Mouse (Mus musculus): Measurements from ENCODE around the gene Ankrd23. TPM values are rescaled to one million over a fixed set of nuclear protein-coding genes. Genes with fewer than 3 reads are reported as not detected.
A peak's percentile ranks its signal among the peaks of the same experiment; 100 is the strongest.

Gene Ankrd23
- polyA plus RNA-seq, 2 experiments, result 11.6 to 27.4 TPM

DNA sequence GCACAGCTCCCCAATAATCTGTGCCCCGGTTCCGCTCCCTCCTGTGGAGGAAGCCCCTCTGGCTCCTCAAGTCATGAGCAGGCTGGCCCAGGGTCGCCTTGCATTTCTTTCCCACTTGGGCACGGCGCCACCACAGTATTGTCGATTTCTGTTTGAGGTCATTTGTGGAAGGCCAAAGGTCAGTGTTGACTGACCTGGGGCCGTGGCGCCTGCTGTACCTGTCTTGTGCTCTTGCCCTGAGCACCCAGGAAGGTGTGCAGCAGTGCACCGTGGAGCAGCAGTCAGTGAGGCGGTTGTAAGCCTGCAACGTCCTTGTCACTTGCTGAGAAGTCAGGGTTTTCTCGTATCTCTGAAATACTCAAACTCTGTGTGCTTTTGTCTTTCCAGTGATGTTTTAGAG lies 10.9 kb downstream of the Ankrd23 start:
- no peak overlapping the region for H3K9ac ChIP-seq (ENCODE audit: low read depth, low read length, severe bottlenecking)
- H3K4me3 ChIP-seq (replicated peaks; ENCODE audit: low read length), result no peak overlapping the region
- peaks cover 55% of the 10 kb centered on the region for H3K36me3 ChIP-seq (ENCODE audit: control insufficient read depth, insufficient read depth, low read length)
- peaks cover 12% of the 10 kb centered on the region; the same call in 1 of the 2 replicates for H3K4me1 ChIP-seq (ENCODE audit: control insufficient read depth, insufficient read depth, low read length)
- TF ChIP-seq POLR2A (IDR thresholded peaks at IDR 0.05; ENCODE audit: borderline replicate concordance, extremely low read depth, insufficient read depth, insufficient read length), result no peak
- H3K4me2 ChIP-seq (replicated peaks; ENCODE audit: low read depth, low read length, severe bottlenecking), result no peak overlapping the region
- no peaks in the 10 kb centered on the region for H3K27me3 ChIP-seq (ENCODE audit: control insufficient read depth, insufficient read depth, low read length)
- no peak for DNase-seq (ENCODE audit: low spot score)
- 92% methylated on average over 12 of the region's 12 CpGs for WGBS
- H3K9me3 ChIP-seq (ENCODE audit: control insufficient read depth, low read length), result no peaks in the 10 kb centered on the region
- no peak overlapping the region for H3K27ac ChIP-seq (replicated peaks; ENCODE audit: low read depth, low read length)
- no peak for ATAC-seq (ENCODE audit: low FRiP score, low read depth)

DNA sequence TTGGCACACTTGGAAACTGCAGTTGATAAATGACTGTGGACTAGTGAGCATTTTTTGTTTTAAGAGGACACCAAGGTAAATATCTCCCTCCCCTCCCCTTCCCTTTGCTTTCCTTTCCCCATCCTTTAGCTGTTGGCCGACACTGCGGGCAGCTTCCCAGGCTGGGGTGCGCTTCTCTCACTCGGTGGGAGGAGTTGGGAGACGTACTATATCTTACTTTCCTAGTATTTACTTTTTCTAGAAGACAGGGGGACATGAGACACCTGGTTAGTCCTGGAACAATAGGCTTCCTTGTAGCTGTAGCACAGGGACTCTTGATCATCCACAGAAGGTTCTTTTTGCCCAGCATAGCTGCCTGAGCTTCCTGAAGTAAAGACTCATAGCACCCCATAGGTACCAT lies 12.6 kb downstream of the Ankrd23 start:
- 71% methylated on average over 5 of the region's 5 CpGs for WGBS
- no peak overlapping the region for H3K4me2 ChIP-seq (replicated peaks; ENCODE audit: low read depth, low read length, severe bottlenecking)
- H3K9me3 ChIP-seq (ENCODE audit: control insufficient read depth, low read length), result no peaks in the 10 kb centered on the region
- ATAC-seq (ENCODE audit: low FRiP score, low read depth), result no peak
- H3K4me1 ChIP-seq (ENCODE audit: control insufficient read depth, insufficient read depth, low read length), result peaks cover 12% of the 10 kb centered on the region; the same call in 1 of the 2 replicates
- no peak for TF ChIP-seq POLR2A (IDR thresholded peaks at IDR 0.05; ENCODE audit: borderline replicate concordance, extremely low read depth, insufficient read depth, insufficient read length)
- DNase-seq (ENCODE audit: low spot score), result no peak
- H3K27ac ChIP-seq (replicated peaks; ENCODE audit: low read depth, low read length), result peak overlapping the region; percentile 46; the same call in 1 of the 2 replicates
- no peaks in the 10 kb centered on the region for H3K27me3 ChIP-seq (ENCODE audit: control insufficient read depth, insufficient read depth, low read length)
- H3K9ac ChIP-seq (ENCODE audit: low read depth, low read length, severe bottlenecking), result no peak overlapping the region
- peaks cover 67% of the 10 kb centered on the region for H3K36me3 ChIP-seq (ENCODE audit: control insufficient read depth, insufficient read depth, low read length)
- H3K4me3 ChIP-seq (replicated peaks; ENCODE audit: low read length), result no peak overlapping the region

DNA sequence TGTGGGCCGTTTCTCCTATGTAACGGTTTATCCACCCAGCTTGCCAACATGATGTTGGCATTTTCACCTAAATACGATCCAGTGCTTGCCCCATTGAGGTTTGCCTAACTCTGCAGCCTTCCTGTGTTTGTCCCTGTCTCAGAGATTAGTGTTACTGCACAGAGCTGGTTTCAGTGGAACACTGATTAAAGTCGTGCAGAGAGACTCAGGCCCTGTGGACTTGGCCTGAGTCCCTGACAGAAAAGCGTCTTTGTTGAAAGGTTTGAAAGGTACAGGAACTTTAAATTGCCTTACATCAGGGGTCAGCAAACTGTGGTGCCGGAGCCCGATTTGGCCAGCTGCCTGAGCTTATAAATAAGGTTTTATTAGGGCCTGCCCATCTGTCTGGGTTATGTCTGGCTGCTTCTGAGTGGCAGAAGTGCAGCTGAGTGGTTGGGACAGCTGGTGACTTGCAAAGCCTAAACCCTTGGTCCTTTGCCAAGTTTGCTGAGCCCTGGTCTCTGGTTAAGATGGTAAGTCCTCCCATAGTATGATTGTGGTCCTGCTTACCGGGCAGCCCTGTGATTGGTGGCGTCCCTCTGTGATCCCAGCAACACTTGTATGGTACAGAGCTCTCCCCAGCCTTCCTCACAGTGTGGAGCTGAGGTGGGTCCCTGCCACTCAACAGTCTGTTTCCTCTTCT lies 13.2 kb downstream of the Ankrd23 start:
- H3K4me1 ChIP-seq (ENCODE audit: control insufficient read depth, insufficient read depth, low read length), result peaks cover 12% of the 10 kb centered on the region; the same call in 1 of the 2 replicates
- peak; percentile 80 for ATAC-seq (ENCODE audit: low FRiP score, low read depth)
- no peak overlapping the region for H3K4me2 ChIP-seq (replicated peaks; ENCODE audit: low read depth, low read length, severe bottlenecking)

DNA sequence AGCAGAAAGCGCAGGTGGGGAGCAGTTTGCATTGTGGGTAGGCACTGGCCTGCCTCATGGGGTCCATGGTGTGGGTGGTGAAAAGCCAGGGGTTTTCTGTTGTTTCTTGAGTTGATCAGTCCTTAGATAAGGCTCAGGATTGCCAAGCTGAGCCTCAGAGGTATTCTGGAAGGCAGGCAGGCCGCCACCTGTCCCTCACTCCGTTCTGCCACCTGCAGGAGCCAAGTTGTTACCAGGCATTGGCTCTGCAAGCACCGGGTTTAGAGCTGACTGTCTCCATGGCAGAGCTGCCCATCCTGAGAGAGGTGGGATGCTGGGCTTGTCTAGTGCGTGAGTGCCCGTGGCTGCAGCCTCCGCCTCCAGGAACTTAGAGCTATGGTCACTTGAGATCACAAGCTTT lies 14.5 kb downstream of the Ankrd23 start:
- H3K4me1 ChIP-seq (ENCODE audit: control insufficient read depth, insufficient read depth, low read length), result peaks cover 12% of the 10 kb centered on the region; the same call in 1 of the 2 replicates
- WGBS, result 94% methylated on average over 7 of the region's 7 CpGs
- H3K9ac ChIP-seq (ENCODE audit: low read depth, low read length, severe bottlenecking), result no peak overlapping the region
- H3K9me3 ChIP-seq (ENCODE audit: control insufficient read depth, low read length), result no peaks in the 10 kb centered on the region
- no peak for TF ChIP-seq POLR2A (IDR thresholded peaks at IDR 0.05; ENCODE audit: borderline replicate concordance, extremely low read depth, insufficient read depth, insufficient read length)
- H3K4me3 ChIP-seq (replicated peaks; ENCODE audit: low read length), result no peak overlapping the region
- H3K27me3 ChIP-seq (ENCODE audit: control insufficient read depth, insufficient read depth, low read length), result no peaks in the 10 kb centered on the region
- ATAC-seq (ENCODE audit: low FRiP score, low read depth) (no peak), DNase-seq (ENCODE audit: low spot score) (no peak)
- 0 out of 2 replicates have a peak overlapping the region, but pooled peaks have one; percentile 61 for H3K27ac ChIP-seq (replicated peaks; ENCODE audit: low read depth, low read length)
- H3K36me3 ChIP-seq (ENCODE audit: control insufficient read depth, insufficient read depth, low read length), result peaks cover 80% of the 10 kb centered on the region
- no peak overlapping the region for H3K4me2 ChIP-seq (replicated peaks; ENCODE audit: low read depth, low read length, severe bottlenecking)

More for the DNA sequence above, 13.2 kb downstream of the Ankrd23 start:
- Histone ChIP-seq H3K4me3 (replicated peaks; ENCODE audit: low read length) (no peak overlapping the region), H3K27ac (replicated peaks; ENCODE audit: low read depth, low read length) (peak overlapping the region; percentile 61), H3K36me3 (ENCODE audit: control insufficient read depth, insufficient read depth, low read length) (peaks cover 73% of the 10 kb centered on the region), H3K9me3 (ENCODE audit: control insufficient read depth, low read length) (no peaks in the 10 kb centered on the region), H3K27me3 (ENCODE audit: control insufficient read depth, insufficient read depth, low read length) (no peaks in the 10 kb centered on the region), H3K9ac (ENCODE audit: low read depth, low read length, severe bottlenecking) (no peak overlapping the region)
- WGBS, result 25% methylated on average over 9 of the region's 9 CpGs
- DNase-seq (ENCODE audit: low spot score), result peak; percentile 80
- TF ChIP-seq POLR2A (IDR thresholded peaks at IDR 0.05; ENCODE audit: borderline replicate concordance, extremely low read depth, insufficient read depth, insufficient read length), result no peak

DNA sequence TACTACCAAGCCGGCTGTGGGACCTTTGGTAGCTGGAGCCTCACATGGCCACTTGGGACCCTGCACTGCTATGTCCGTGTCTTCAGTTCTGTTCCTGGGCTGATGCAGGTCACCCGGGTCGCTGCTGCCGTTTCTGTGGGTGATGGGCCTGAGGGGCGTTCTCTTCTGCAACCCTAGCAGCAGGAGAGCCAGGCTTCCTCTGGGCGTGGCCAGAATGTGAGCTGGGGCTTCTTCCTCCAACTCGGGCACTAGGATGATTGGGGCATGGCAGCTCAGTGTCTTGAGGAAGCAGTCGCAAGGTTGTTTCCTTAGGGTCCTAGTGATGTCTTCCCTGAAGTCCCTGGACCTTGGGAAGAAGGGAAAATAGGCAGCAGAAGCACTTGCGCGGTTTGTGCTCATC lies 17.1 kb downstream of the Ankrd23 start:
- DNase-seq (ENCODE audit: low spot score) (no peak), ATAC-seq (ENCODE audit: low FRiP score, low read depth) (no peak)
- H3K4me1 ChIP-seq (ENCODE audit: control insufficient read depth, insufficient read depth, low read length), result peaks cover 15% of the 10 kb centered on the region
- WGBS, result 76% methylated on average over 11 of the region's 11 CpGs
- H3K36me3 ChIP-seq (ENCODE audit: control insufficient read depth, insufficient read depth, low read length), result peaks cover 67% of the 10 kb centered on the region
- H3K9me3 ChIP-seq (ENCODE audit: control insufficient read depth, low read length), result no peaks in the 10 kb centered on the region
- no peak overlapping the region for H3K9ac ChIP-seq (ENCODE audit: low read depth, low read length, severe bottlenecking)
- no peaks in the 10 kb centered on the region for H3K27me3 ChIP-seq (ENCODE audit: control insufficient read depth, insufficient read depth, low read length)
- no peak for TF ChIP-seq POLR2A (IDR thresholded peaks at IDR 0.05; ENCODE audit: borderline replicate concordance, extremely low read depth, insufficient read depth, insufficient read length)
- no peak overlapping the region for H3K4me2 ChIP-seq (replicated peaks; ENCODE audit: low read depth, low read length, severe bottlenecking)
- no peak overlapping the region for H3K27ac ChIP-seq (replicated peaks; ENCODE audit: low read depth, low read length)
- no peak overlapping the region for H3K4me3 ChIP-seq (replicated peaks; ENCODE audit: low read length)

Data from limb, embryonic 14.5 days (tissue).